Mouse (Mus musculus) lung, postnatal 0 days (tissue): ENCODE results near the gene Rpl10-ps3.

Source experiments
- CTCF ChIP-seq: IDR thresholded peaks from 2 replicates; pipeline ENCODE4 v1.5.1; 2016; ENCODE audit warnings: antibody characterized with exemption, mild to moderate bottlenecking
- EP300 ChIP-seq: IDR thresholded peaks from 2 replicates; pipeline ENCODE4 v1.6.1; 2016; ENCODE audit warnings: antibody characterized with exemption, mild to moderate bottlenecking, control low read depth

GRCm38 (mm10) chr9:50374666-50375065, 29.9 kb upstream of the Rpl10-ps3 start:
- TF ChIP-seq CTCF (no peak), EP300 (no peak)
